Mouse (Mus musculus) stomach, embryonic 16.5 days (tissue): ENCODE measurements around the gene Anp32b. TPM values are rescaled to one million over a fixed set of nuclear protein-coding genes. Genes with fewer than 3 reads are reported as not detected.
A peak's percentile ranks its signal among the peaks of the same experiment; 100 is the strongest.

Source experiments
- ATAC-seq: fragments of 200-750 bp; cut with Nextera tagmentation; 2 replicates; pipeline ENCODE4 v1.8.0; 2017; ENCODE audit warnings: moderate number of reproducible peaks, moderate TSS enrichment; ENCODE audit not compliant: insufficient read depth, low FRiP score
- H3K27ac ChIP-seq: fragments of 300-500 bp; sonication (generic); 2 replicates; pipeline ENCODE4 v1.5.1; 2014; ENCODE audit warnings: low read length
- H3K27me3 ChIP-seq: fragments of 300-500 bp; sonication (generic); 2 replicates; pipeline ENCODE4 v1.6.1; 2014; ENCODE audit warnings: low read length, control low read depth, mixed read lengths; ENCODE audit not compliant: control insufficient read depth, insufficient read depth
- H3K36me3 ChIP-seq: fragments of 300-500 bp; sonication (generic); 2 replicates; pipeline ENCODE4 v1.6.1; 2014; ENCODE audit warnings: low read length; ENCODE audit not compliant: control insufficient read depth, insufficient read depth
- H3K4me1 ChIP-seq: fragments of 300-500 bp; sonication (generic); 2 replicates; pipeline ENCODE4 v1.6.1; 2014; ENCODE audit warnings: low read length, control low read depth, mixed read lengths; ENCODE audit not compliant: control insufficient read depth, insufficient read depth
- H3K4me2 ChIP-seq: fragments of 300-500 bp; sonication (generic); 2 replicates; pipeline ENCODE4 v1.6.1; 2014; ENCODE audit warnings: low read depth, low read length, mixed read lengths
- H3K4me3 ChIP-seq: fragments of 300-500 bp; sonication (generic); replicated peaks from 2 replicates; pipeline ENCODE4 v1.5.1; 2014; ENCODE audit warnings: mild to moderate bottlenecking, low read length
- H3K9ac ChIP-seq: fragments of 300-500 bp; sonication (generic); 2 replicates; pipeline ENCODE4 v1.6.1; 2014; ENCODE audit warnings: low read length
- H3K9me3 ChIP-seq: fragments of 300-500 bp; sonication (generic); replicated peaks from 2 replicates; pipeline ENCODE4 v1.6.1; 2016; ENCODE audit warnings: low read length, control low read depth; ENCODE audit not compliant: control insufficient read depth
- WGBS: fragments of 180-500 bp; shearing (Covaris S2); extraction: QIAGEN DNeasy Blood & Tissue Kit; methylation state at CpG from one replicate; pipeline ENCODE4 v1.1.7; 2014; 5-methylcytosine and 5-hydroxymethylcytosine counted together
- polyA plus RNA-seq: library from polyadenylated mRNA; unstranded; fragments of >200 nt; fragmentation: Nextera tagmentation; extraction: Ambion mirVana; gene quantifications from 2 replicates; pipeline ENCODE4 v1.2.1, GENCODE M21; 2015

The Anp32b gene
- 184 and 201 TPM in 2 replicates for polyA plus RNA-seq

- Histone ChIP-seq H3K4me1 (peaks cover 31% of the 10 kb centered on the region), H3K4me3 (peak within 1 kb of the TSS; percentile 92), H3K36me3 (no peaks in the 10 kb centered on the region), H3K9ac (peak within 1 kb of the TSS; percentile 100), H3K27me3 (no peaks in the 10 kb centered on the region), H3K9me3 (no peaks in the 10 kb centered on the region), H3K4me2 (peak within 1 kb of the TSS; percentile 92), H3K27ac (peak within 1 kb of the TSS; percentile 99)
- ATAC-seq: peak; percentile 96
- WGBS: under 1% methylated on average over 62 of the region's 66 CpGs
These were observed at the start of gene Anp32b for GRCm38 (mm10) chr4:46450519-46451131. Gene Anp32b, plus strand, starts transcription at chr4:46450902.

GRCm38 (mm10) chr4:46404042-46404795 lies 46.5 kb upstream of the Anp32b start:
- H3K4me1 ChIP-seq: peaks cover 5% of the 10 kb centered on the region; the same call in 1 of the 2 replicates
- peak; percentile 62; the same call in 1 of the 2 replicates for ATAC-seq

GRCm38 (mm10) chr4:46406966-46407703 lies 43.6 kb upstream of the Anp32b start:
- Histone ChIP-seq H3K9me3 (no peaks in the 10 kb centered on the region), H3K4me3 (no peak overlapping the region), H3K4me1 (peaks cover 5% of the 10 kb centered on the region; the same call in 1 of the 2 replicates), H3K36me3 (no peaks in the 10 kb centered on the region), H3K4me2 (no peak overlapping the region), H3K27me3 (no peaks in the 10 kb centered on the region), H3K27ac (no peak overlapping the region), H3K9ac (no peak overlapping the region)
- peak; percentile 64; the same call in 1 of the 2 replicates for ATAC-seq
- 86% methylated on average over 8 of the region's 8 CpGs for WGBS

More at GRCm38 (mm10) chr4:46404042-46404795, 46.5 kb upstream of the Anp32b start:
- Histone ChIP-seq H3K9me3 (no peaks in the 10 kb centered on the region), H3K27ac (no peak overlapping the region; the same call in 1 of the 2 replicates), H3K4me2 (no peak overlapping the region), H3K27me3 (no peaks in the 10 kb centered on the region), H3K36me3 (no peaks in the 10 kb centered on the region), H3K4me3 (no peak overlapping the region), H3K9ac (no peak overlapping the region)
- WGBS: 48% methylated on average over 6 of the region's 6 CpGs

GRCm38 (mm10) chr4:46410677-46411076 lies 40.0 kb upstream of the Anp32b start:
- Histone ChIP-seq H3K27me3 (no peaks in the 10 kb centered on the region), H3K4me1 (no peaks in the 10 kb centered on the region), H3K4me2 (no peak overlapping the region), H3K9ac (no peak overlapping the region), H3K36me3 (no peaks in the 10 kb centered on the region), H3K9me3 (no peaks in the 10 kb centered on the region), H3K27ac (no peak overlapping the region; the same call in 1 of the 2 replicates), H3K4me3 (no peak overlapping the region)
- WGBS: 82% methylated on average over 5 of the region's 5 CpGs
- no peak for ATAC-seq

GRCm38 (mm10) chr4:46411489-46411888 lies 39.2 kb upstream of the Anp32b start:
- Histone ChIP-seq H3K27ac (no peak overlapping the region), H3K9me3 (no peaks in the 10 kb centered on the region), H3K27me3 (no peaks in the 10 kb centered on the region), H3K9ac (no peak overlapping the region), H3K4me3 (no peak overlapping the region), H3K4me2 (no peak overlapping the region), H3K36me3 (no peaks in the 10 kb centered on the region), H3K4me1 (no peaks in the 10 kb centered on the region)
- WGBS: 79% methylated on average over 6 of the region's 6 CpGs
- no peak for ATAC-seq

GRCm38 (mm10) chr4:46412113-46412512 lies 38.6 kb upstream of the Anp32b start:
- no peak for ATAC-seq
- H3K27me3 ChIP-seq: no peaks in the 10 kb centered on the region
- no peak overlapping the region for H3K27ac ChIP-seq
- H3K4me3 ChIP-seq: no peak overlapping the region
- WGBS: 51% methylated on average over 1 of the region's 1 CpGs
- no peaks in the 10 kb centered on the region for H3K9me3 ChIP-seq
- no peaks in the 10 kb centered on the region for H3K4me1 ChIP-seq
- H3K4me2 ChIP-seq: no peak overlapping the region
- H3K36me3 ChIP-seq: no peaks in the 10 kb centered on the region
- H3K9ac ChIP-seq: no peak overlapping the region

GRCm38 (mm10) chr4:46413406-46413805 lies 37.3 kb upstream of the Anp32b start, which contains the start of gene Hemgn:
Gene Hemgn, minus strand, starts transcription at chr4:46413506.
- Histone ChIP-seq H3K9me3 (no peaks in the 10 kb centered on the region), H3K4me3 (no peak within 1 kb of the TSS), H3K9ac (no peak within 1 kb of the TSS), H3K27ac (no peak within 1 kb of the TSS), H3K36me3 (no peaks in the 10 kb centered on the region), H3K4me2 (no peak within 1 kb of the TSS), H3K27me3 (no peaks in the 10 kb centered on the region), H3K4me1 (no peaks in the 10 kb centered on the region)
- WGBS: 74% methylated on average over 7 of the region's 7 CpGs
- no peak for ATAC-seq

GRCm38 (mm10) chr4:46417491-46417890 lies 33.2 kb upstream of the Anp32b start:
- no peak for ATAC-seq
- H3K27me3 ChIP-seq: no peaks in the 10 kb centered on the region
- 59% methylated on average over 3 of the region's 3 CpGs for WGBS

GRCm38 (mm10) chr4:46418851-46419250 lies 31.9 kb upstream of the Anp32b start:
- H3K4me1 ChIP-seq: no peaks in the 10 kb centered on the region
- no peak for ATAC-seq
- WGBS: 72% methylated on average over 9 of the region's 9 CpGs
- H3K9ac ChIP-seq: no peak overlapping the region
- H3K36me3 ChIP-seq: no peaks in the 10 kb centered on the region
- no peaks in the 10 kb centered on the region for H3K9me3 ChIP-seq
- H3K4me3 ChIP-seq: no peak overlapping the region
- no peaks in the 10 kb centered on the region for H3K27me3 ChIP-seq
- no peak overlapping the region for H3K27ac ChIP-seq
- no peak overlapping the region for H3K4me2 ChIP-seq

More at GRCm38 (mm10) chr4:46417491-46417890, 33.2 kb upstream of the Anp32b start:
- Histone ChIP-seq H3K27ac (no peak overlapping the region), H3K4me3 (no peak overlapping the region), H3K4me2 (no peak overlapping the region), H3K9ac (no peak overlapping the region), H3K9me3 (no peaks in the 10 kb centered on the region), H3K36me3 (no peaks in the 10 kb centered on the region), H3K4me1 (no peaks in the 10 kb centered on the region)
